Mouse (Mus musculus) neutrophil, adult 83 days (primary cell): Measurements from ENCODE around the gene Jag1. TPM values are rescaled to one million over a fixed set of nuclear protein-coding genes. Genes with fewer than 3 reads are reported as not detected.

Experiments
- total RNA-seq, 2 experiments: library from RNA; stranded (reverse); gene quantifications; one replicate each; pipeline ENCODE4 v1.2.4; 2023

Gene Jag1
- total RNA-seq = 1 to 10 TPM; 4.1 to 4.3 TPM

GRCm38 (mm10) chr2:137116025-137116674 lies at the start of gene Jag1:
Gene Jag1, minus strand, starts transcription at chr2:137116644.

Other genes starting within 250 kb of the Jag1 start
- gene AL731706.2, start 231.0 kb downstream of the Jag1 start, total RNA-seq = not detected
- 1 to 10 TPM; 3.8 to 6.5 TPM for gene Slx4ip, start 225.4 kb downstream of the Jag1 start, total RNA-seq
- 1 to 10 TPM; 4.5 to 5.4 TPM for gene AL731706.1, start 225.3 kb downstream of the Jag1 start, total RNA-seq
- 1 to 10 TPM; 4.7 to 6.0 TPM for gene Mkks, start 225.3 kb downstream of the Jag1 start, total RNA-seq